Mouse (Mus musculus) forebrain, embryonic 12.5 days (tissue): ENCODE measurements around the gene Frrs1. TPM values are rescaled to one million over a fixed set of nuclear protein-coding genes. Genes with fewer than 3 reads are reported as not detected.
"Not testable (repeated sequence)": the region's sequence is repeated elsewhere in the genome, so short reads cannot be mapped to it uniquely, and the experiment has no call there.

ENCODE experiments used
- ATAC-seq: fragments of 200-750 bp; cut with Nextera tagmentation; 2 replicates; pipeline ENCODE4 v1.8.0; 2017; ENCODE audit warnings: moderate TSS enrichment; ENCODE audit not compliant: low FRiP score
- H3K27ac ChIP-seq: fragments of 300-500 bp; sonication (generic); 2 replicates; pipeline ENCODE4 v1.5.1; 2016; ENCODE audit warnings: mild to moderate bottlenecking
- H3K27me3 ChIP-seq: fragments of 300-500 bp; sonication (generic); 2 replicates; pipeline ENCODE4 v1.6.1; 2016; ENCODE audit warnings: mild to moderate bottlenecking
- H3K36me3 ChIP-seq: fragments of 300-500 bp; sonication (generic); replicated peaks from 2 replicates; pipeline ENCODE4 v1.6.1; 2016; ENCODE audit warnings: mild to moderate bottlenecking
- H3K4me1 ChIP-seq: fragments of 300-500 bp; sonication (generic); 2 replicates; pipeline ENCODE4 v1.6.1; 2016
- H3K4me2 ChIP-seq: fragments of 300-500 bp; sonication (generic); 2 replicates; pipeline ENCODE4 v1.6.1; 2016; ENCODE audit warnings: mild to moderate bottlenecking, moderate library complexity
- H3K4me3 ChIP-seq: fragments of 300-500 bp; sonication (generic); replicated peaks from 2 replicates; pipeline ENCODE4 v1.5.1; 2016; ENCODE audit warnings: mild to moderate bottlenecking
- H3K9ac ChIP-seq: fragments of 300-500 bp; sonication (generic); 2 replicates; pipeline ENCODE4 v1.6.1; 2016; ENCODE audit warnings: mild to moderate bottlenecking
- H3K9me3 ChIP-seq: fragments of 300-500 bp; sonication (generic); 2 replicates; pipeline ENCODE4 v1.6.1; 2016
- WGBS: fragments of 180-500 bp; shearing (Covaris S2); methylation state at CpG from one replicate; pipeline ENCODE4 v1.1.7; 2016; 5-methylcytosine and 5-hydroxymethylcytosine counted together
- polyA plus RNA-seq: library from polyadenylated mRNA; unstranded; fragments of >200 nt; fragmentation: Nextera tagmentation; extraction: Ambion mirVana; gene quantifications from 2 replicates; pipeline ENCODE4 v1.2.1, GENCODE M21; 2016

Gene Frrs1
- polyA plus RNA-seq, result 6.3 and 6.5 TPM in 2 replicates

GRCm38 (mm10) chr3:116858941-116859685 lies at the start of gene Frrs1:
Frrs1 (plus strand) TSS chr3:116859464.
- ATAC-seq, result no peak
- no peak within 1 kb of the TSS for H3K4me3 ChIP-seq
- H3K27me3 ChIP-seq, result no peaks in the 10 kb centered on the region
- no peak within 1 kb of the TSS for H3K4me2 ChIP-seq
- no peak within 1 kb of the TSS for H3K9ac ChIP-seq
- H3K27ac ChIP-seq, result no peak within 1 kb of the TSS
- H3K9me3 ChIP-seq, result no peaks in the 10 kb centered on the region
- H3K36me3 ChIP-seq, result no peaks in the 10 kb centered on the region
- no peaks in the 10 kb centered on the region for H3K4me1 ChIP-seq
- 90% methylated on average over 9 of the region's 9 CpGs for WGBS

DNA sequence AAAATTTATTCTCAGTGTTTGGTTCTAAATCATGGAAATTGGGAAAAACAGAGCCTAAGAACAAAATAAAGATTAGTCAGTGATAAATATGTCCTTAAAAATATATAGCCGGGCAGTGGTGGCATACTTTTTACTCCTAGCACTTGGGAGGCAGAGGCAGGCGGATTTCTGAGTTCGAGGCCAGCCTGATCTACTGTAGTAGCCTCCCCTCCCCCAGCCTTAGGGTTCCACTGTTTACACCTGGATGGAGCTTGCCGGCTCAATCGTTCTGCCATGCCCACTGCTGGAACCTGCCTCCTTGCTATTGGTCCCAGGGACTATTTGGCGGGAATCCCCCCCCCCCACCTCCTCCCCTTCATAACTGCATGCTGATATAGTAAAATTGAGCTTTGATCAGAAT lies 48.9 kb upstream of the Frrs1 start:
- H3K9me3 ChIP-seq, H3K27me3 ChIP-seq, H3K4me2 ChIP-seq, H3K9ac ChIP-seq, H3K27ac ChIP-seq, ATAC-seq, H3K36me3 ChIP-seq, H3K4me3 ChIP-seq: not testable (repeated sequence)
- WGBS, result 88% methylated on average over 6 of the region's 6 CpGs
- peaks cover 12% of the 10 kb centered on the region for H3K4me1 ChIP-seq

- Histone ChIP-seq H3K4me1 (peaks cover 6% of the 10 kb centered on the region), H3K4me2 (no peak overlapping the region)
- ATAC-seq, result no peak
Observed at GRCm38 (mm10) chr3:116812946-116813345, 46.3 kb upstream of the Frrs1 start.

GRCm38 (mm10) chr3:116815305-116815797 lies 43.9 kb upstream of the Frrs1 start:
- no peak for ATAC-seq
- Histone ChIP-seq H3K9ac (no peak overlapping the region), H3K36me3 (no peaks in the 10 kb centered on the region), H3K4me1 (0 out of 2 replicates have a peak, but pooled peaks cover 2% of the 10 kb centered on the region), H3K4me2 (no peak overlapping the region), H3K27me3 (no peaks in the 10 kb centered on the region), H3K4me3 (no peak overlapping the region), H3K27ac (no peak overlapping the region), H3K9me3 (no peaks in the 10 kb centered on the region)
- WGBS, result 74% methylated on average over 6 of the region's 6 CpGs

More at GRCm38 (mm10) chr3:116812946-116813345, 46.3 kb upstream of the Frrs1 start:
- Histone ChIP-seq H3K27me3 (no peaks in the 10 kb centered on the region), H3K4me3 (no peak overlapping the region), H3K36me3 (no peaks in the 10 kb centered on the region), H3K9ac (no peak overlapping the region), H3K27ac (no peak overlapping the region), H3K9me3 (no peaks in the 10 kb centered on the region)
- WGBS, result 90% methylated on average over 2 of the region's 2 CpGs

GRCm38 (mm10) chr3:116815916-116816315 lies 43.3 kb upstream of the Frrs1 start:
- H3K9me3 ChIP-seq, result no peaks in the 10 kb centered on the region
- no peak for ATAC-seq
- no peak overlapping the region for H3K9ac ChIP-seq
- no peak overlapping the region for H3K27ac ChIP-seq
- no peaks in the 10 kb centered on the region for H3K27me3 ChIP-seq
- H3K36me3 ChIP-seq, result no peaks in the 10 kb centered on the region
- 73% methylated on average over 4 of the region's 4 CpGs for WGBS
- H3K4me3 ChIP-seq, result no peak overlapping the region
- no peak overlapping the region for H3K4me2 ChIP-seq
- H3K4me1 ChIP-seq, result 0 out of 2 replicates have a peak, but pooled peaks cover 2% of the 10 kb centered on the region

DNA sequence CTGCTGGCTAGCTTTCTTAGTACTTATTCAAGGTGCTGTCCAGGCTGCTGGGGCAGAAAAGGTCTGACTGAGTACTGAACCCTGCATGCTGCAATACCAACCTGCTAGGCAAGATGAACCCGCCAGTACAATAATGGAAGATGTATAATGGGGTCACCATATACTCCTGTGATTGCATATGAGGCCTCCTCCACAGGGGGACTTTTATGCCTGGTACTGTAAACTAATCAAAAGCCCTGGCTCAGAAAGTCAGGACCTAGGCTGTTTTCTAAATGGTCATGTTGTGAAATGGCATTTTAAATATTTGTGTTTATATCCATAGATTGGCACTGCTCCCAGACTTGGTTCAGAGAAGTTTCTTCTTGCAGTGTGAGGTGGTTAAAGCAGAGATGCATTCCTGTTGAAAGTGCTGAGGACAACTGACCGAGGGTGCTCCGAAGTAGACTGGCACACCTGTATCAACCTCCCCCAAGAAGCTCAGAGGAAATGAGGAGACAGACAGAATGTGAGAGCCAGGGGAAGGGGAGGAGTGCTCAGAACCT lies 42.5 kb upstream of the Frrs1 start:
- H3K9ac ChIP-seq, result no peak overlapping the region
- no peak for ATAC-seq
- WGBS, result 93% methylated on average over 3 of the region's 3 CpGs

GRCm38 (mm10) chr3:116817231-116817630 lies 42.0 kb upstream of the Frrs1 start:
- no peak overlapping the region for H3K9ac ChIP-seq
- H3K27ac ChIP-seq, result no peak overlapping the region
- 0 out of 2 replicates have a peak, but pooled peaks cover 2% of the 10 kb centered on the region for H3K4me1 ChIP-seq
- ATAC-seq, result no peak
- no peaks in the 10 kb centered on the region for H3K9me3 ChIP-seq
- no peaks in the 10 kb centered on the region for H3K27me3 ChIP-seq
- WGBS, result 97% methylated on average over 7 of the region's 7 CpGs
- no peaks in the 10 kb centered on the region for H3K36me3 ChIP-seq
- H3K4me3 ChIP-seq, result no peak overlapping the region
- no peak overlapping the region for H3K4me2 ChIP-seq

More for the DNA sequence above, 42.5 kb upstream of the Frrs1 start:
- Histone ChIP-seq H3K36me3 (no peaks in the 10 kb centered on the region), H3K4me2 (no peak overlapping the region), H3K9me3 (no peaks in the 10 kb centered on the region), H3K27ac (no peak overlapping the region), H3K4me1 (0 out of 2 replicates have a peak, but pooled peaks cover 2% of the 10 kb centered on the region), H3K27me3 (no peaks in the 10 kb centered on the region), H3K4me3 (no peak overlapping the region)

GRCm38 (mm10) chr3:116826471-116827215 lies 32.6 kb upstream of the Frrs1 start:
- Histone ChIP-seq H3K4me1 (no peaks in the 10 kb centered on the region), H3K27ac (no peak overlapping the region), H3K36me3 (no peaks in the 10 kb centered on the region), H3K27me3 (no peaks in the 10 kb centered on the region), H3K4me3 (no peak overlapping the region), H3K9ac (no peak overlapping the region), H3K4me2 (no peak overlapping the region), H3K9me3 (no peaks in the 10 kb centered on the region)
- ATAC-seq, result no peak
- WGBS, result 78% methylated on average over 4 of the region's 4 CpGs

DNA sequence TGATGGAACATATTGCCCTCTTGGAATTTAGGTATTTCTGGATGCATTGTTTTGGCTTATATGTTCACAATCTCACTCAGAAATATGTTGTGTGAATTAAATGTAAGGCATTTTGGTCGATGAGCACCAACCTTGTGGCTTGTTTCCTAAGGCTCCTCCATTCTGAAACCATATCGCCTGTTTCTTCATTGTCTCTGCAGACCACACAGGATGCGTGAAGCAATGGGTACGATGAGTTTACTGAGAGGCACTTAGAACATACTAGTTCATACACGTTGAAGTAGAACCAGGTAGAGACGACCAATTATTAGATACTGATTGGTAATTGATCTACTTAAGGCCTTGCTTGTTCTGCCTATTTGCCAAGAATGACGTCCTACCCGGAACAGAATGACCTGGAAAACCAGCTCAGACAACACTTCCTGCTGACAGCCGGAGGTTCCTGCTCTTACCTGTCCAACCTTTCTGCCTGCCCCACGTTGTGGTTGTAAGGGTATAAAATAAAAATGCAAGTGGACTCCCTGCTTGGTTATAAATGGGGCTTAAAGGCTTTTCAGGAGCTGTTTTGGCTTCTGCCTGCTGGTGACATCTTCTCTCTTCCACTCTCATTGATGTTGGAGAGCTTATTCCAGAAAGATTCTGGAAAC lies 29.9 kb upstream of the Frrs1 start:
- no peaks in the 10 kb centered on the region for H3K9me3 ChIP-seq
- no peaks in the 10 kb centered on the region for H3K27me3 ChIP-seq
- H3K4me2 ChIP-seq, result no peak overlapping the region
- no peaks in the 10 kb centered on the region for H3K36me3 ChIP-seq
- H3K27ac ChIP-seq, result no peak overlapping the region
- 87% methylated on average over 10 of the region's 10 CpGs for WGBS
- ATAC-seq, result no peak
- no peak overlapping the region for H3K4me3 ChIP-seq
- H3K4me1 ChIP-seq, result no peaks in the 10 kb centered on the region
- H3K9ac ChIP-seq, result no peak overlapping the region

DNA sequence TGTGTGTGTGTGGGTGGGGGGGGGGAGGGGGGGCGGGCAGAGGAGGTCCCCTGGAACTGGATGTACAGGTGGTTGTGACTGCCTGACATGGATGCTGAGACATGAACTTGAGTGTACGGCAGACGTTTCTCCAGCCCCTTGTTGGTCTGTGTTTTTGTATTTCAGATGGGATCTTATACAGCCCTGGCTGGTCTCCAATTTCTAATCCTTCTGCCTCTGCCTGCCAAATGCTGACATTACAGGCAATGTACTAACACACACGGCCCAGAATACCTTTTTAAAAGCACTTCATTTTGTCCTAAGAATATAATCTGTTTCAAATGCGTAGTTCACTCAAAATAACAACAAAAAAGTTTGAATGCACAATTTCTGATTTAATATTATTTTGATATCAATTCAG lies 27.9 kb upstream of the Frrs1 start:
- no peak overlapping the region for H3K27ac ChIP-seq
- H3K4me1 ChIP-seq, result peaks cover 4% of the 10 kb centered on the region; the same call in 1 of the 2 replicates
- no peaks in the 10 kb centered on the region for H3K9me3 ChIP-seq
- H3K4me3 ChIP-seq, result no peak overlapping the region
- no peaks in the 10 kb centered on the region for H3K36me3 ChIP-seq
- H3K4me2 ChIP-seq, result no peak overlapping the region
- 85% methylated on average over 5 of the region's 5 CpGs for WGBS
- H3K9ac ChIP-seq, result no peak overlapping the region
- no peaks in the 10 kb centered on the region for H3K27me3 ChIP-seq
- no peak for ATAC-seq

DNA sequence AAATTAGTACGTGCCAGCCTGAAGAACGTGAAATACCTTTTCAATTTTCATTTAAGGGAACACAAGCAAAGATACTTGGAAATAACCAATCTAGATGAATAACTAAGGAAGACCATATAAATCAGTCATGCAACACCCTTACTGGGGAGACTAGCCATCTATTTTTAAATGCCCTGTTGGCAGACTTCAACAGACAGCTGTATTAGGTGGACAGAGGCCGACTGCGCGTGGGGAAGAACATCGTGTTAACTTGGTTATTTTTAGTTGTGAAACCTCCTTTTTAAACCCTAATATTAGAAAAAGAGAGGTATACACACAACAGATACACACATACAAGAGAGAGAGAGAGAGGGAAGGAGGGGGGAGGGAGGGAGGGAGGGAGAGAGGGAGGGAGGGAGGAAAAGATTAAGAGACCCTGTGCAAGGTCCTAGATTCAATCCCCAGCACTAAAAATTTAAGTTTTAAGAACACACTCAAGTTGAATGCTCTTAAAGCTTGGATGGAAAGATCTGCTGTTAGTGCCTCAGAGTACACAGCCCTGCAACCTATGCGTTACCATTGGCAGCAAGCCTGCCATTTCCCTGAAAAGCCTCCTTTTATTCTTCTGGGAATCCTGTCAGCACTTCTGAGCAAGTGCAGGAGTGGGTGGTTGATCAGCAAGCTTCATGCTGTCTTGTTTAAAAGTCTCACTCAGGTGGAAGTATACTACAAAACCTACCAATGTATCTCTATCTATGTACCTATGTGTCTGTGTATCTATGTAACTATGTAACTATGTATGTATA lies 26.5 kb upstream of the Frrs1 start:
- Histone ChIP-seq H3K4me3 (no peak overlapping the region), H3K9me3 (no peaks in the 10 kb centered on the region), H3K4me2 (no peak overlapping the region), H3K27ac (no peak overlapping the region), H3K4me1 (peaks cover 4% of the 10 kb centered on the region; the same call in 1 of the 2 replicates), H3K27me3 (no peaks in the 10 kb centered on the region), H3K36me3 (no peaks in the 10 kb centered on the region), H3K9ac (no peak overlapping the region)
- no peak for ATAC-seq
- WGBS, result 90% methylated on average over 7 of the region's 7 CpGs
